Mouse (Mus musculus): ENCODE measurements around the gene Adamts8. TPM values are rescaled to one million over a fixed set of nuclear protein-coding genes. Genes with fewer than 3 reads are reported as not detected.

The Adamts8 gene
- polyA plus RNA-seq, 1 experiment from 2014 or later, result 1.2 TPM

DNA sequence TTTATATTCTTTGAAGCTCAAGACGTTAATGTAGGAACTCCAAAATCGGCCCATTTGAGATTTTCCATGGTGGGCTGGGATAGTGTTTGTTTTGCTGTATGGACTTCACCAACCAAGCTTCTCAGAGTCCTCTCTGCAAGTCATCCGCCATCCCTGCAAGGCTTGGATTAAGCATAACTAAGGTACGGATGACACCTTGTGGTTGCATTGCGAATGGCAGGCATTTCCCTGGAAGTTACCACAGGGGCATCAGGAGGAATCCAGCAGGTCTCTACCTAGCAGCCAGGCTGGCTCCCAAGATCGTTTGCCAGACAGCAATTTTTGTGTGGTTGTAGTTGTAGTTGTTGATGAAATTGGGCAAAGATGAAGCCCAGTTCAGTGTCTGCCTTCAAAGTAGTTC, 2.0 kb upstream of the Adamts8 start:
- Histone ChIP-seq H3K4me1 (ENCODE audit: control insufficient read depth, insufficient read depth, low read length) (no peaks in the 10 kb centered on the region), H3K9me3 (ENCODE audit: control insufficient read depth, low read length) (no peaks in the 10 kb centered on the region), H3K27me3 (ENCODE audit: control insufficient read depth, insufficient read depth, low read length) (peaks cover 26% of the 10 kb centered on the region), H3K4me2 (ENCODE audit: low read depth, low read length) (no peak overlapping the region), H3K9ac (replicated peaks; ENCODE audit: low read depth, low read length) (no peak overlapping the region), H3K36me3 (ENCODE audit: control insufficient read depth, insufficient read depth, low read length) (no peaks in the 10 kb centered on the region), H3K4me3 (ENCODE audit: low read depth, low read length) (no peak overlapping the region), H3K27ac (ENCODE audit: low read depth, low read length) (no peak overlapping the region)
- peak; percentile 41; the same call in 1 of the 2 replicates for ATAC-seq (ENCODE audit: low read depth)
- 5% methylated on average over 6 of the region's 6 CpGs for WGBS

DNA sequence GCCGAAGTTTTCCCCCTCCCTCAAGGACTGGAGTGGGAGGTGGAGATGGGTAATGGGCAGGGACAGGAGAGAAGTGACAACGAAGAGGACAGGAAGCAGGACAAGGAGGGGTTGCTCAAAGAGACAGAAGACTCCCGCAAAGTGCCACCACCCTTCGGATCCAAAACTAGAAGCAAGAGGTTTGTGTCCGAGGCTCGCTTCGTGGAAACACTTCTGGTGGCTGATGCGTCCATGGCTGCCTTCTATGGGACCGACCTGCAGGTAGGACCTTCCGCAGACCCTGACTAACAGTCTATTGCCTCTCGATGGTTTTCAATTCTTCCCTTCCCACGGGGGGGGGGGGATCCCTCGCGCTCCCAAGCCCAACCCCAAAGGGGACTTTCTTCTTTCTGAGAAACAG, 979 bp downstream of the Adamts8 start:
- no peak overlapping the region for H3K27ac ChIP-seq (ENCODE audit: low read depth, low read length)
- peak overlapping the region; percentile 65 for H3K9ac ChIP-seq (replicated peaks; ENCODE audit: low read depth, low read length)
- no peak for ATAC-seq (ENCODE audit: low read depth)
- peak overlapping the region; percentile 98 for H3K4me2 ChIP-seq (ENCODE audit: low read depth, low read length)
- H3K4me1 ChIP-seq (ENCODE audit: control insufficient read depth, insufficient read depth, low read length), result no peaks in the 10 kb centered on the region
- WGBS, result under 1% methylated on average over 14 of the region's 14 CpGs
- H3K9me3 ChIP-seq (ENCODE audit: control insufficient read depth, low read length), result no peaks in the 10 kb centered on the region
- H3K4me3 ChIP-seq (ENCODE audit: low read depth, low read length), result peak overlapping the region; percentile 67
- peaks cover 28% of the 10 kb centered on the region for H3K27me3 ChIP-seq (ENCODE audit: control insufficient read depth, insufficient read depth, low read length)
- no peaks in the 10 kb centered on the region for H3K36me3 ChIP-seq (ENCODE audit: control insufficient read depth, insufficient read depth, low read length)

DNA sequence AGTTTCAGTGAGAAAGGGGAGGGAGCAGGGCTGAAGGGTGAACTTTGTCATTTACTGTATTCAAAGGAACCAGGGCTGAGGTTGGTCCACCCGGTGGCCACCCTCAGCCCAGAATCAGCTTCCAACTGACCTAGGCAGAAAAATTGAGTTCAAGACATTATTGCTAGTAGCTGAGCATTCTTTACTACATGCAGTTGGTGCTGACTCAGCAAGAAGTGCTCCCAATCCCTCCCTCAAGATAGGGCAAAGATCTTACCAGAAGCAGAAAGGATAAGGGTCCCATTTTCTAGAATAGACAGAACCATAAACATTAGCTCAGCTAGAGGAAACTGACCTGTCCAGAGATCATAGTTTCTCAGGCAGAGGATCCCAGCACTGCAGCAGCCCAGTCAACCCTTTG, 1.9 kb downstream of the Adamts8 start:
- no peak overlapping the region for H3K4me3 ChIP-seq (ENCODE audit: low read depth, low read length)
- no peak overlapping the region for H3K27ac ChIP-seq (ENCODE audit: low read depth, low read length)
- peaks cover 28% of the 10 kb centered on the region for H3K27me3 ChIP-seq (ENCODE audit: control insufficient read depth, insufficient read depth, low read length)

DNA sequence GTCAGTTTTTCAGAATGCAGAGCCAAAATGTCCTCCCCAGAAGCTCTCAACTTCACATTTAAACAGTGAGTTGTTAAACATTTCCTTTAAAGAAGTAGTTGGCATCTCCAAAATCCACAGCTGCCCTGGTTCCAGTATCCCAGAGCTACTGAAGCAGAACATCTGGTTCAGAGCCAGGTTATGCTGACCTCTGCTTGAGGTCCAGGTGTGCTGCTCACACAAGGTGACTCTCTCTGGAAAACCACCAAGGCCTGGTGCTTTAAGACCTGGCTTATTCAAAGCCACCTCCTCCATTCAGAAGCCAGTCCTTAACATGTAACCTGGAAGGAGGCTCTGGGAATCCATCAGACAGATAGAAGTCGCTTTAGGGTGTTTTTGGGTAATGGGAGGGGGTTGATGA, 2.9 kb downstream of the Adamts8 start:
- no peak for ATAC-seq (ENCODE audit: low read depth)

More for the DNA sequence above, 1.9 kb downstream of the Adamts8 start:
- Histone ChIP-seq H3K36me3 (ENCODE audit: control insufficient read depth, insufficient read depth, low read length) (no peaks in the 10 kb centered on the region), H3K9me3 (ENCODE audit: control insufficient read depth, low read length) (no peaks in the 10 kb centered on the region), H3K9ac (replicated peaks; ENCODE audit: low read depth, low read length) (no peak overlapping the region), H3K4me2 (ENCODE audit: low read depth, low read length) (no peak overlapping the region), H3K4me1 (ENCODE audit: control insufficient read depth, insufficient read depth, low read length) (no peaks in the 10 kb centered on the region)
- ATAC-seq (ENCODE audit: low read depth), result no peak
- 33% methylated on average over 1 of the region's 1 CpGs for WGBS

DNA sequence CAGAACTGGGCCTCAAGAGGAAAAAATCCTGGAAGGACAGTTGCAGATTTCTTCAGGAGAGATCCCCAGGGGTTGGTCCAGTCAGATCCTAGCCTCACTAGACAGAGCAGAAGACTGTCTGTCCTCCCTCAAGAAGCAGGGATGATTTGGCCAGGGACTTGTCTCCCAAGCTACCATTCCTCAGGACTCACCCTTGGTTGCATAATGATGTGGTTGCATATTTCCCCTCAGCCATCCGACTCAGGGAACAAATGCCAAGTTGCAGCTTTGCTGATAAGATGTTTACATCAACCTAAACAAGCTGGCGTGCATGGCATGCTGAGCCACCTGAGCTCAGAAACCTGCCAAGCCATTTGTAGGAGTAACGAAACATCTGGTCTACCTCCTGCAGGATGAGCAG, 7.1 kb downstream of the Adamts8 start:
- Histone ChIP-seq H3K36me3 (ENCODE audit: control insufficient read depth, insufficient read depth, low read length) (no peaks in the 10 kb centered on the region), H3K4me2 (ENCODE audit: low read depth, low read length) (no peak overlapping the region), H3K27me3 (ENCODE audit: control insufficient read depth, insufficient read depth, low read length) (peaks cover 8% of the 10 kb centered on the region), H3K9me3 (ENCODE audit: control insufficient read depth, low read length) (no peaks in the 10 kb centered on the region), H3K4me3 (ENCODE audit: low read depth, low read length) (no peak overlapping the region), H3K4me1 (ENCODE audit: control insufficient read depth, insufficient read depth, low read length) (no peaks in the 10 kb centered on the region), H3K9ac (replicated peaks; ENCODE audit: low read depth, low read length) (no peak overlapping the region), H3K27ac (ENCODE audit: low read depth, low read length) (no peak overlapping the region)
- ATAC-seq (ENCODE audit: low read depth), result no peak
- 91% methylated on average over 3 of the region's 3 CpGs for WGBS

More for the DNA sequence above, 2.9 kb downstream of the Adamts8 start:
- Histone ChIP-seq H3K4me3 (ENCODE audit: low read depth, low read length) (no peak overlapping the region), H3K27me3 (ENCODE audit: control insufficient read depth, insufficient read depth, low read length) (peaks cover 28% of the 10 kb centered on the region), H3K4me1 (ENCODE audit: control insufficient read depth, insufficient read depth, low read length) (no peaks in the 10 kb centered on the region), H3K9ac (replicated peaks; ENCODE audit: low read depth, low read length) (no peak overlapping the region), H3K27ac (ENCODE audit: low read depth, low read length) (no peak overlapping the region), H3K36me3 (ENCODE audit: control insufficient read depth, insufficient read depth, low read length) (no peaks in the 10 kb centered on the region), H3K4me2 (ENCODE audit: low read depth, low read length) (no peak overlapping the region), H3K9me3 (ENCODE audit: control insufficient read depth, low read length) (no peaks in the 10 kb centered on the region)
- WGBS, result 71% methylated on average over 1 of the region's 1 CpGs

DNA sequence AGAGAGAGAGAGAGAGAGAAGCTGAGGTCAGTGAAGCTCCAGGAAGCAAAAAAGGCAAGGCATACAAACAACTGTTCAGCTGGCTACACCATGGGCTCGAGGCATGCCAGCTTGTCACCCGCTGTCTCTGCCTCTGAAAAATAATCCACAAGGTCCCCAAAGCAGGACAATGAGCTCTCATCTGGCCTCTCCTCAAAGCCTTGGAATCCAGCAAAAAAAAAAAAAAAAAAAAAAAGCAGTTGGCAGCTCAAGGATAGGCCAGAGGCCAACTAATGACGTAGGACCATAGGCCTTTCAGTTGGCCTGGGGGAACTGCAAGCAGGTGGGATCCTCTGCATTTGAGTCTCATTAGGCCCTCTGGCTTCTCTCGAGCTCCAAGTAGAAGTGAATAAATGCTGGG, 7.6 kb downstream of the Adamts8 start:
- Histone ChIP-seq H3K9me3 (ENCODE audit: control insufficient read depth, low read length) (no peaks in the 10 kb centered on the region), H3K4me2 (ENCODE audit: low read depth, low read length) (no peak overlapping the region), H3K9ac (replicated peaks; ENCODE audit: low read depth, low read length) (no peak overlapping the region), H3K36me3 (ENCODE audit: control insufficient read depth, insufficient read depth, low read length) (no peaks in the 10 kb centered on the region), H3K4me3 (ENCODE audit: low read depth, low read length) (no peak overlapping the region), H3K27me3 (ENCODE audit: control insufficient read depth, insufficient read depth, low read length) (peaks cover 3% of the 10 kb centered on the region), H3K27ac (ENCODE audit: low read depth, low read length) (no peak overlapping the region), H3K4me1 (ENCODE audit: control insufficient read depth, insufficient read depth, low read length) (no peaks in the 10 kb centered on the region)
- ATAC-seq (ENCODE audit: low read depth), result no peak
- 75% methylated on average over 4 of the region's 4 CpGs for WGBS

DNA sequence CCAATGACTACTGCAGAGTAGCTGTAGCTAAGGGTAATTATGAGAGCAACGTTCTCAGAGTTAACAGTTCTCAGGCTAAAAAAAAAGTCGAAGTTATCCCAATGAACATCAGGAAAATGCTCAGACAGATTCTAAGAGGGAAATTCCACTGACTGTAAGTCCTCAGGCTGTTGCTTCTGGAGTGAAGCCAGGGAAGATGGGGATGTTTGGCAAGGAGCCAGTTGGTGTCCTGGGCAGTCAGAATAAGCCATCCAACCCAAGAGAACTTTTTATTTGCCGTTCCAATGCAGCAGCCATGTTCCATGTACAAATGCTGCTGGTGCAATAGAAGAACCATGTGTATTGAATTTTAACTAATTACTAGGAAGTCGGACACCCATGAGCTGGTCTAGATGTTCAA, 8.2 kb downstream of the Adamts8 start:
- ATAC-seq (ENCODE audit: low read depth), result no peak

DNA sequence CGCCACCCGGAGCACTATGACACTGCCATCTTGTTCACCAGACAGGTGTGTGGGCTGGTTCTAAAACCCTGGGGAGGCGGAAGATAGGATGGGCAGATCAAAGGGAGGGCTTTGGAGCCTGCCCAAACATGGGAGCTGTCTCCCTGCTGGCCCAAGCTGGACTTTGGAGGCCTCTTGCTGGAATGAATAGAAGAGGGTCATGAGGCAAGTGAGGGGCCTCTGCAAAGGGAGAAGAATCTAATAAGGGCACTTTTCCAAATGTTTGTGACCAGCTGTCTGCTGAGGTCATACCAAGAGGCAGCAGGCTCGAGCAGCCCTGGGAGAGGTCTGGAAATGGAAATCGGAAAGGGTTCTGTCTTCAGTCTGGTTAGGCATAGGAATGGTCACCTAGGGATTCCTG, 9.1 kb downstream of the Adamts8 start:
- 85% methylated on average over 5 of the region's 5 CpGs for WGBS
- H3K4me3 ChIP-seq (ENCODE audit: low read depth, low read length), result no peak overlapping the region
- no peak for ATAC-seq (ENCODE audit: low read depth)

More for the DNA sequence above, 8.2 kb downstream of the Adamts8 start:
- no peak overlapping the region for H3K27ac ChIP-seq (ENCODE audit: low read depth, low read length)
- H3K36me3 ChIP-seq (ENCODE audit: control insufficient read depth, insufficient read depth, low read length), result no peaks in the 10 kb centered on the region
- no peaks in the 10 kb centered on the region for H3K4me1 ChIP-seq (ENCODE audit: control insufficient read depth, insufficient read depth, low read length)
- no peak overlapping the region for H3K4me3 ChIP-seq (ENCODE audit: low read depth, low read length)
- no peak overlapping the region for H3K9ac ChIP-seq (replicated peaks; ENCODE audit: low read depth, low read length)
- H3K27me3 ChIP-seq (ENCODE audit: control insufficient read depth, insufficient read depth, low read length), result no peaks in the 10 kb centered on the region
- no peaks in the 10 kb centered on the region for H3K9me3 ChIP-seq (ENCODE audit: control insufficient read depth, low read length)
- H3K4me2 ChIP-seq (ENCODE audit: low read depth, low read length), result no peak overlapping the region
- WGBS, result 76% methylated on average over 4 of the region's 4 CpGs

DNA sequence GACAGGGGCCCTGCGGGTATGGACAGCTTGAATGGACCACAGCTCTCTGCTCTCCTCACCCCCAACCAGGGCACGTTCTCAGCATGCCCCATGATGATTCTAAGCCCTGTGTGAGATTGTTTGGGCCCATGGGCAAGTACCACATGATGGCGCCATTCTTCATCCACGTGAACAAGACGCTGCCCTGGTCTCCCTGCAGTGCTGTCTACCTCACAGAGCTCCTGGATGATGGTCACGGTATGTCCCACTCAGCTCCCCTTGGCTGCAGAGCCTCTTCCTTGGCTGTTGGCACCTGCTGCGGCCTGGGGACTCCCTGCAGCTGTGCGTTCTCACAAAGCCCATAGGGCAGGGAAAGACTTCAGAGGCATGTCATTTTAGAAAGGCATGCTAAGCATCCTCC, 10.9 kb downstream of the Adamts8 start:
- Histone ChIP-seq H3K36me3 (ENCODE audit: control insufficient read depth, insufficient read depth, low read length) (no peaks in the 10 kb centered on the region), H3K4me2 (ENCODE audit: low read depth, low read length) (no peak overlapping the region), H3K9me3 (ENCODE audit: control insufficient read depth, low read length) (no peaks in the 10 kb centered on the region), H3K27me3 (ENCODE audit: control insufficient read depth, insufficient read depth, low read length) (no peaks in the 10 kb centered on the region), H3K9ac (replicated peaks; ENCODE audit: low read depth, low read length) (no peak overlapping the region), H3K27ac (ENCODE audit: low read depth, low read length) (no peak overlapping the region), H3K4me1 (ENCODE audit: control insufficient read depth, insufficient read depth, low read length) (no peaks in the 10 kb centered on the region), H3K4me3 (ENCODE audit: low read depth, low read length) (no peak overlapping the region)
- no peak for ATAC-seq (ENCODE audit: low read depth)
- whole genome bisulfite sequencing, result 57% methylated on average over 8 of the region's 8 CpGs

More for the DNA sequence above, 9.1 kb downstream of the Adamts8 start:
- no peak overlapping the region for H3K9ac ChIP-seq (replicated peaks; ENCODE audit: low read depth, low read length)
- no peaks in the 10 kb centered on the region for H3K9me3 ChIP-seq (ENCODE audit: control insufficient read depth, low read length)
- H3K36me3 ChIP-seq (ENCODE audit: control insufficient read depth, insufficient read depth, low read length), result no peaks in the 10 kb centered on the region
- H3K4me1 ChIP-seq (ENCODE audit: control insufficient read depth, insufficient read depth, low read length), result no peaks in the 10 kb centered on the region
- no peaks in the 10 kb centered on the region for H3K27me3 ChIP-seq (ENCODE audit: control insufficient read depth, insufficient read depth, low read length)
- no peak overlapping the region for H3K4me2 ChIP-seq (ENCODE audit: low read depth, low read length)
- H3K27ac ChIP-seq (ENCODE audit: low read depth, low read length), result no peak overlapping the region

DNA sequence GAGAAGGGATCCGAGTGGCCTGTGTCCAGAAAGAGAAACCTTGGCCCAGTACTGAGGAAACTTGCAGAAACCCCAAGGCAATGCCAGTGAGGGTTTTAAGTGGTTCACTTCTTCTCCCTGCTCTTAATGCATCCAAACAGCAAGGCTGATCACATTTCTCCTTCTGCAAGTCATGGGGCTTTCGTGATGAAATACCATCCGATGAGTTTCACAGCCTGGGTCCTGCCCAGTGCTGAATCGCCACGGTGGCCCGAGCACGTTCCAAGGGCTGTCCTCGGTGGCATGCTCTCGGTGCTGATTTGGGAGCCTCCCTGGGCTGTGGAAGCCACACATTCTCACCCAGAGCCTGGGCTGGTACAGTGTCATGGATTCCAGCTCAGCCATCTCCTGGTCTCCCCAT, 12.9 kb downstream of the Adamts8 start:
- no peaks in the 10 kb centered on the region for H3K27me3 ChIP-seq (ENCODE audit: control insufficient read depth, insufficient read depth, low read length)
- no peak overlapping the region for H3K4me2 ChIP-seq (ENCODE audit: low read depth, low read length)
- H3K9me3 ChIP-seq (ENCODE audit: control insufficient read depth, low read length), result no peaks in the 10 kb centered on the region
- H3K36me3 ChIP-seq (ENCODE audit: control insufficient read depth, insufficient read depth, low read length), result no peaks in the 10 kb centered on the region
- no peak overlapping the region for H3K4me3 ChIP-seq (ENCODE audit: low read depth, low read length)
- no peaks in the 10 kb centered on the region for H3K4me1 ChIP-seq (ENCODE audit: control insufficient read depth, insufficient read depth, low read length)
- WGBS, result 94% methylated on average over 9 of the region's 9 CpGs
- no peak overlapping the region for H3K9ac ChIP-seq (replicated peaks; ENCODE audit: low read depth, low read length)
- no peak overlapping the region for H3K27ac ChIP-seq (ENCODE audit: low read depth, low read length)
- no peak for ATAC-seq (ENCODE audit: low read depth)

All from neural tube, embryonic 14.5 days (tissue).